Comparison of ENCODE assay signal across 9 mouse cellular contexts in the genomic region with DNA sequence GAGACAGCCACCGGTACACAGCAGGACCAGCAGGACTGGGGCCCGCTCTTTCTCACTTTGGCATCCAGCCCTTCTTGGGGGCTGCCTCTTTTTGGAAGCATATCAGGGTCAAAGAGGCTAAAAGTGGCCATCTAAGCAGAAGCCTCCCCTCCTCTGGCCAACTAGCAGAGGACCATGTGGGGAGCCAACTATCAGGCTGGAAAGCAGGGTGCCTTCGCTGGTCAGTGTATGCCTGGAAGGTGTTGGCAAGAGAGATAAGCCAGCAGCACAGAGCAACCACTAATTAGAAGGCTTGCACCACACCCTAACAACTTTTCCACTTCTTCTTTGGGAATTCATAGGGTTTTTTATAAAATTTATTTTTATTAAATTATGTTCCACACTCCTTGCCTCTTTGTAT. TPM values are rescaled to one million over a fixed set of nuclear protein-coding genes. Genes with fewer than 3 reads are reported as not detected.
DNase-seq lines count a peak whose midpoint lies in the region; ATAC-seq and TF ChIP-seq lines count a peak whose summit lies in the region.
"Had no signal": no experiment of that assay in that cellular context is flagged by ENCODE, and none has a peak within 500 bp of the region (broad histone marks: within the 10 kb centered on the region; RNA-seq: fewer than 3 reads in every experiment).

No protein-coding gene starts in this region.

- no peaks in the 10 kb centered on the region for H3K36me3 ChIP-seq in lung, embryonic 16.5 days (ENCODE audit: control insufficient read depth, insufficient read depth, low read length)
- no peaks in the 10 kb centered on the region for H3K36me3 ChIP-seq in limb, embryonic 13.5 days
- no peaks in the 10 kb centered on the region for H3K36me3 ChIP-seq in stomach, embryonic 14.5 days (ENCODE audit: control insufficient read depth, insufficient read depth, low read length)

- no peak for TF ChIP-seq POLR2A in cerebellum, adult 2 months (IDR thresholded peaks at IDR 0.05; ENCODE audit: borderline replicate concordance, insufficient read depth, low read length)

- peak overlapping the region; percentile 83 for H3K4me3 ChIP-seq in cerebellum, adult 2 months (replicated peaks; ENCODE audit: insufficient read depth, low read depth, low read length)
- peak overlapping the region; percentile 69 for H3K4me3 ChIP-seq in lung, embryonic 16.5 days (ENCODE audit: low read length)
- H3K4me3 ChIP-seq in limb, embryonic 13.5 days, result peak overlapping the region; percentile 59
- H3K4me3 ChIP-seq in stomach, embryonic 14.5 days (ENCODE audit: low read depth, low read length), result peak overlapping the region; percentile 55
- H3K4me3 ChIP-seq: erythroblast, embryonic 14.5 days had no signal

- H3K4me1 ChIP-seq in cerebellum, adult 2 months (ENCODE audit: control insufficient read depth, insufficient read depth, low read length), result peaks cover 2% of the 10 kb centered on the region; the same call in 1 of the 2 replicates
- peaks cover 26% of the 10 kb centered on the region for H3K4me1 ChIP-seq in lung, embryonic 16.5 days (replicated peaks; ENCODE audit: control insufficient read depth, insufficient read depth, low read length)
- H3K4me1 ChIP-seq in limb, embryonic 13.5 days, result peaks cover 45% of the 10 kb centered on the region
- H3K4me1 ChIP-seq in stomach, embryonic 14.5 days (ENCODE audit: control insufficient read depth, insufficient read depth, low read length), result peaks cover 10% of the 10 kb centered on the region; the same call in 1 of the 2 replicates

- 5% methylated on average over 3 of the region's 3 CpGs for WGBS in cerebellum, adult 2 months
- WGBS in lung, embryonic 16.5 days, result 26% methylated on average over 3 of the region's 3 CpGs
- WGBS in limb, embryonic 13.5 days, result 18% methylated on average over 3 of the region's 3 CpGs
- 15% methylated on average over 3 of the region's 3 CpGs for WGBS in stomach, embryonic 14.5 days

- peak overlapping the region; percentile 82 for H3K9ac ChIP-seq in lung, embryonic 16.5 days (ENCODE audit: low read length)
- peak overlapping the region; percentile 82 for H3K9ac ChIP-seq in limb, embryonic 13.5 days
- 0 out of 2 replicates have a peak overlapping the region, but pooled peaks have one; percentile 62 for H3K9ac ChIP-seq in stomach, embryonic 14.5 days (replicated peaks; ENCODE audit: low read depth, low read length)

- peak; percentile 8; the same call in 1 of the 2 replicates for ATAC-seq in lung, embryonic 16.5 days (ENCODE audit: low read depth)
- peak; percentile 19; the same call in 1 of the 2 replicates for ATAC-seq in limb, embryonic 13.5 days (ENCODE audit: low FRiP score, low read depth)
- ATAC-seq in stomach, embryonic 14.5 days (ENCODE audit: insufficient number of reproducible peaks, insufficient read depth, low FRiP score, low read depth), result no peak

- H3K9me3 ChIP-seq in lung, embryonic 16.5 days (ENCODE audit: control insufficient read depth, low read length), result no peaks in the 10 kb centered on the region
- no peaks in the 10 kb centered on the region for H3K9me3 ChIP-seq in limb, embryonic 13.5 days
- H3K9me3 ChIP-seq in stomach, embryonic 14.5 days (ENCODE audit: control insufficient read depth, low read depth, low read length), result no peaks in the 10 kb centered on the region

- H3K27ac ChIP-seq in cerebellum, adult 2 months (ENCODE audit: insufficient read depth, low read length), result peak overlapping the region; percentile 71
- H3K27ac ChIP-seq in lung, embryonic 16.5 days (ENCODE audit: low read length), result peak overlapping the region; percentile 91
- peak overlapping the region; percentile 96 for H3K27ac ChIP-seq in limb, embryonic 13.5 days
- peak overlapping the region; percentile 87 for H3K27ac ChIP-seq in stomach, embryonic 14.5 days (ENCODE audit: low read length)

- no peak for TF ChIP-seq CTCF in cerebellum, adult 2 months (IDR thresholded peaks at IDR 0.05; ENCODE audit: borderline replicate concordance, insufficient read depth, low read depth, low read length)

- H3K4me2 ChIP-seq in lung, embryonic 16.5 days (ENCODE audit: low read depth, low read length), result peak overlapping the region; percentile 82
- peak overlapping the region; percentile 90 for H3K4me2 ChIP-seq in limb, embryonic 13.5 days (replicated peaks)
- peak overlapping the region; percentile 43 for H3K4me2 ChIP-seq in stomach, embryonic 14.5 days (replicated peaks; ENCODE audit: low read depth, low read length)

- H3K27me3 ChIP-seq in cerebellum, adult 2 months (ENCODE audit: control insufficient read depth, insufficient read depth, low read length), result no peaks in the 10 kb centered on the region
- H3K27me3 ChIP-seq in lung, embryonic 16.5 days (ENCODE audit: control insufficient read depth, insufficient read depth, low read depth, low read length), result no peaks in the 10 kb centered on the region
- no peaks in the 10 kb centered on the region for H3K27me3 ChIP-seq in limb, embryonic 13.5 days
- H3K27me3 ChIP-seq in stomach, embryonic 14.5 days (ENCODE audit: control insufficient read depth, insufficient read depth, low read length), result no peaks in the 10 kb centered on the region

- no peak for DNase-seq in cerebellum, adult 2 months
- DNase-seq in cerebellum, adult 9-11 months, result no peak
- no peak for DNase-seq in lung, postnatal 36 days
- DNase-seq in thymus, postnatal 4 days, result no peak
- DNase-seq in cerebellum, adult 9-10 months, result no peak

RNA-seq across cellular contexts. Expression of a gene that starts 0.3 kb away (rescaled TPM):
- 54.4 TPM in 2 replicates for polyA plus RNA-seq in cerebellum, adult 2 months (2012; rRNA removed)
- 16.8 and 16.9 TPM in 2 replicates for polyA plus RNA-seq in lung, embryonic 16.5 days (2015; fragmentation: Nextera tagmentation; extraction: Ambion mirVana)
- 12.5 and 14.7 TPM in 2 replicates for polyA plus RNA-seq in limb, embryonic 13.5 days (2015; fragmentation: Nextera tagmentation; extraction: Ambion mirVana)
- polyA plus RNA-seq in stomach, embryonic 14.5 days (2014; fragmentation: Nextera tagmentation; extraction: Ambion mirVana), result 12.5 TPM in 2 replicates
- polyA plus RNA-seq: erythroblast, embryonic 14.5 days had no signal

RNA-seq across cellular contexts. Expression of a gene that starts 50.4 kb away (rescaled TPM):
- polyA plus RNA-seq in cerebellum, adult 2 months (2012; rRNA removed), result 1.6 and 1.7 TPM in 2 replicates
- polyA plus RNA-seq in lung, embryonic 16.5 days (2015; fragmentation: Nextera tagmentation; extraction: Ambion mirVana), result 3.8 and 5.2 TPM in 2 replicates
- 2.3 and 2.6 TPM in 2 replicates for polyA plus RNA-seq in limb, embryonic 13.5 days (2015; fragmentation: Nextera tagmentation; extraction: Ambion mirVana)
- polyA plus RNA-seq in stomach, embryonic 14.5 days (2014; fragmentation: Nextera tagmentation; extraction: Ambion mirVana), result 2.1 and 2.7 TPM in 2 replicates
- polyA plus RNA-seq: erythroblast, embryonic 14.5 days had no signal
